ENCODE assay signal across 8 mouse cellular contexts in the genomic region with DNA sequence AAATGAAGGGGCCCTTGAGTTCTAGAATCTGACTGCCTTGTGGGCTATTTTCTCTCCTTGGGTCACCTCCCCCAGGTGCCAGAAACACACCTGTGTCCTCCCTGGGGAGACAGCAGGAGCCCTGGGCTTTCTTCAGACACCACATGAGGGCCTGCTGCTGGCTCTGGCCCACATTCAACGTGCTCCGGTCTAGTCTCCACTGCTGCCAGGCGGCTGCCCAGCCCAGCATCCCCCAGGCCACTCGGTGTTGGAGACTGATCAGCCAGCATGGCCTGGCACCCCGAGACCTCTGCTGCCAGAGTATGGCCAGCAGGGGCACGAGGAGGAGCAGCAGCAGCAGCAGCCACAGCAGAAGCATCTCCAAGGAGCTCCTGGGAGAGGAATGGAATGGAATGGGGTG. TPM values are rescaled to one million over a fixed set of nuclear protein-coding genes. Genes with fewer than 3 reads are reported as not detected.
DNase-seq lines count a peak whose midpoint lies in the region; ATAC-seq lines count a peak whose summit lies in the region.

No protein-coding gene starts in this region.

- WGBS in forebrain, embryonic 10.5 days: 59% methylated on average over 6 of the region's 6 CpGs
- 58% methylated on average over 6 of the region's 6 CpGs for WGBS in liver, embryonic 12.5 days (ENCODE audit: insufficient replicate concordance)

- H3K9me3 ChIP-seq in forebrain, embryonic 10.5 days: no peaks in the 10 kb centered on the region
- H3K9me3 ChIP-seq in liver, embryonic 12.5 days (replicated peaks): no peaks in the 10 kb centered on the region

- no peak for DNase-seq in frontal cortex, postnatal 36 days (ENCODE audit: low spot score in 2 of 2)
- DNase-seq in 3134 (ENCODE audit: extremely low read depth, insufficient read length, low spot score): peak; percentile 38
- DNase-seq in forebrain, embryonic 10.5 days (ENCODE audit: extremely low spot score, low spot score): no peak
- DNase-seq in right cerebral cortex, postnatal 4 days: no peak
- DNase-seq in Muller cell, postnatal 12 days (ENCODE audit: inconsistent ontology term): no peak

- H3K4me3 ChIP-seq in forebrain, embryonic 10.5 days: peak overlapping the region; percentile 55
- H3K4me3 ChIP-seq in liver, embryonic 12.5 days: peak overlapping the region; percentile 61

- H3K27ac ChIP-seq in forebrain, embryonic 10.5 days: no peak overlapping the region
- no peak overlapping the region for H3K27ac ChIP-seq in liver, embryonic 12.5 days

- H3K27me3 ChIP-seq in forebrain, embryonic 10.5 days (ENCODE audit: poor library complexity, severe bottlenecking): no peaks in the 10 kb centered on the region
- H3K27me3 ChIP-seq in liver, embryonic 12.5 days (replicated peaks): no peaks in the 10 kb centered on the region

- H3K36me3 ChIP-seq in forebrain, embryonic 10.5 days (replicated peaks): no peaks in the 10 kb centered on the region
- H3K36me3 ChIP-seq in liver, embryonic 12.5 days: no peaks in the 10 kb centered on the region

- ATAC-seq in frontal cortex, adult (ENCODE audit: low TSS enrichment): peak; percentile 24; the same call in 1 of the 2 replicates
- ATAC-seq in liver, embryonic 12.5 days: no peak
- ATAC-seq in CD4-positive, CD25-positive, alpha-beta regulatory T cell, adult 4 months: no peak

- H3K4me2 ChIP-seq in liver, embryonic 12.5 days: peak overlapping the region; percentile 71

- H3K4me1 ChIP-seq in forebrain, embryonic 10.5 days: peaks cover 15% of the 10 kb centered on the region
- peaks cover 12% of the 10 kb centered on the region for H3K4me1 ChIP-seq in liver, embryonic 12.5 days

- no peak overlapping the region for H3K9ac ChIP-seq in liver, embryonic 12.5 days

RNA-seq across cellular contexts. Expression of a gene that starts 0.8 kb away (rescaled TPM):
- polyA plus RNA-seq in forebrain, embryonic 10.5 days (2016; fragmentation: Nextera tagmentation; extraction: Ambion mirVana): 2.8 and 3.0 TPM in 2 replicates
- polyA plus RNA-seq in liver, embryonic 12.5 days (2016; fragmentation: Nextera tagmentation; extraction: Ambion mirVana): 2.1 and 2.4 TPM in 2 replicates
- 1 to 10 TPM; 2.7 to 3.1 TPM for polyA plus RNA-seq in CD4-positive, CD25-positive, alpha-beta regulatory T cell, adult 4 months (2017; shearing (Covaris generic))

RNA-seq across cellular contexts. Expression of a gene that starts 7.2 kb away (rescaled TPM):
- polyA plus RNA-seq in forebrain, embryonic 10.5 days (2016; fragmentation: Nextera tagmentation; extraction: Ambion mirVana): not detected in 2 replicates
- polyA plus RNA-seq in liver, embryonic 12.5 days (2016; fragmentation: Nextera tagmentation; extraction: Ambion mirVana): not detected in 2 replicates
- not detected for polyA plus RNA-seq in CD4-positive, CD25-positive, alpha-beta regulatory T cell, adult 4 months (2017; shearing (Covaris generic))

RNA-seq across cellular contexts. Expression of a gene that starts 10.2 kb away (rescaled TPM):
- 0.62 and 0.78 TPM in 2 replicates for polyA plus RNA-seq in forebrain, embryonic 10.5 days (2016; fragmentation: Nextera tagmentation; extraction: Ambion mirVana)
- polyA plus RNA-seq in liver, embryonic 12.5 days (2016; fragmentation: Nextera tagmentation; extraction: Ambion mirVana): not detected in 2 replicates
- polyA plus RNA-seq in CD4-positive, CD25-positive, alpha-beta regulatory T cell, adult 4 months (2017; shearing (Covaris generic)): not detected

RNA-seq across cellular contexts. Expression of a gene that starts 32.0 kb away (rescaled TPM):
- polyA plus RNA-seq in forebrain, embryonic 10.5 days (2016; fragmentation: Nextera tagmentation; extraction: Ambion mirVana): 13.2 and 14.9 TPM in 2 replicates
- 15.9 and 18.1 TPM in 2 replicates for polyA plus RNA-seq in liver, embryonic 12.5 days (2016; fragmentation: Nextera tagmentation; extraction: Ambion mirVana)
- polyA plus RNA-seq in CD4-positive, CD25-positive, alpha-beta regulatory T cell, adult 4 months (2017; shearing (Covaris generic)): 10 to 100 TPM; 21.2 to 35.8 TPM

RNA-seq across cellular contexts. Expression of a gene that starts 56.3 kb away (rescaled TPM):
- 0.24 and 0.30 TPM in 2 replicates for polyA plus RNA-seq in forebrain, embryonic 10.5 days (2016; fragmentation: Nextera tagmentation; extraction: Ambion mirVana)
- 0.29 and 0.33 TPM in 2 replicates for polyA plus RNA-seq in liver, embryonic 12.5 days (2016; fragmentation: Nextera tagmentation; extraction: Ambion mirVana)
- polyA plus RNA-seq in CD4-positive, CD25-positive, alpha-beta regulatory T cell, adult 4 months (2017; shearing (Covaris generic)): 1 to 10 TPM in 1 of 2 experiments, not detected in 1; 1.0 TPM
